Comparison of ENCODE assay signal across 8 mouse cellular contexts in genomic region chr5:122706917-122707275, GRCm38 (mm10). TPM values are rescaled to one million over a fixed set of nuclear protein-coding genes. Genes with fewer than 3 reads are reported as not detected.
DNase-seq lines count a peak whose midpoint lies in the region; ATAC-seq and TF ChIP-seq lines count a peak whose summit lies in the region.

No protein-coding gene starts in this region.

- H3K27me3 ChIP-seq in cerebellum, adult 2 months (ENCODE audit: control insufficient read depth, insufficient read depth, low read length): no peaks in the 10 kb centered on the region
- H3K27me3 ChIP-seq in megakaryocyte, embryonic 14.5 days (replicated peaks): peaks cover 3% of the 10 kb centered on the region
- no peaks in the 10 kb centered on the region for H3K27me3 ChIP-seq in limb, embryonic 11.5 days (ENCODE audit: control insufficient read depth, insufficient read depth, low read length)

- peak overlapping the region; percentile 70 for H3K4me2 ChIP-seq in limb, embryonic 11.5 days (ENCODE audit: low read depth, severe bottlenecking)

- intact Hi-C loops in left cerebral cortex, postnatal 36 days (cut with DNase I): loop anchor here (5.0 kb wide), 1 partner anchor 55 kb away; no protein-coding TSS in a partner anchor

- H3K9me3 ChIP-seq in megakaryocyte, embryonic 14.5 days: no peaks in the 10 kb centered on the region
- H3K9me3 ChIP-seq in limb, embryonic 11.5 days (ENCODE audit: control insufficient read depth, low read length): no peaks in the 10 kb centered on the region

- 35% methylated on average over 5 of the region's 5 CpGs for WGBS in cerebellum, adult 2 months
- 43% methylated on average over 5 of the region's 5 CpGs for WGBS in limb, embryonic 11.5 days
- WGBS in olfactory bulb, adult 2 months: 34% methylated on average over 5 of the region's 5 CpGs

- DNase-seq in cerebellum, adult 2 months: no peak
- no peak for DNase-seq in cerebellum, adult 9-11 months
- no peak for DNase-seq in limb, embryonic 11.5 days (ENCODE audit: low spot score)
- no peak for DNase-seq in left cerebral cortex, postnatal 36 days (ENCODE audit: low spot score in 2 of 2)
- DNase-seq in gastrocnemius, postnatal 25 days: no peak

- no peaks in the 10 kb centered on the region for H3K4me1 ChIP-seq in cerebellum, adult 2 months (ENCODE audit: control insufficient read depth, insufficient read depth, low read length)
- peaks cover 22% of the 10 kb centered on the region for H3K4me1 ChIP-seq in megakaryocyte, embryonic 14.5 days
- no peaks in the 10 kb centered on the region for H3K4me1 ChIP-seq in limb, embryonic 11.5 days (ENCODE audit: control insufficient read depth, insufficient read depth, low read length)
- H3K4me1 ChIP-seq in olfactory bulb, adult 2 months (ENCODE audit: control insufficient read depth, insufficient read depth, low read length): 0 out of 2 replicates have a peak, but pooled peaks cover 2% of the 10 kb centered on the region

- peaks cover 2% of the 10 kb centered on the region for H3K36me3 ChIP-seq in megakaryocyte, embryonic 14.5 days (replicated peaks; ENCODE audit: low read length)
- no peaks in the 10 kb centered on the region for H3K36me3 ChIP-seq in limb, embryonic 11.5 days (ENCODE audit: control insufficient read depth, insufficient read depth, low read length)

- peak overlapping the region; percentile 17 for H3K9ac ChIP-seq in limb, embryonic 11.5 days (ENCODE audit: low read length)

- TF ChIP-seq POLR2A in cerebellum, adult 2 months (IDR thresholded peaks at IDR 0.05; ENCODE audit: borderline replicate concordance, insufficient read depth, low read length): no peak
- no peak for TF ChIP-seq POLR2A in olfactory bulb, adult 2 months (IDR thresholded peaks at IDR 0.05; ENCODE audit: insufficient read depth, low read depth, low read length)

- peak overlapping the region; percentile 71 for H3K27ac ChIP-seq in cerebellum, adult 2 months (ENCODE audit: insufficient read depth, low read length)
- H3K27ac ChIP-seq in limb, embryonic 11.5 days (replicated peaks; ENCODE audit: low read depth, low read length): no peak overlapping the region
- H3K27ac ChIP-seq in olfactory bulb, adult 2 months (ENCODE audit: insufficient read depth, low read depth, low read length): peak overlapping the region; percentile 78

- TF ChIP-seq CTCF in cerebellum, adult 2 months (IDR thresholded peaks at IDR 0.05; ENCODE audit: borderline replicate concordance, insufficient read depth, low read depth, low read length): no peak
- no peak for TF ChIP-seq CTCF in olfactory bulb, adult 2 months (IDR thresholded peaks at IDR 0.05; ENCODE audit: insufficient read depth, low read depth, low read length)

- no peak for ATAC-seq in megakaryocyte, adult 5-6 weeks (ENCODE audit: poor library complexity, severe bottlenecking)
- ATAC-seq in limb, embryonic 11.5 days (ENCODE audit: insufficient number of reproducible peaks, low FRiP score, low TSS enrichment, low read depth): no peak

- peak overlapping the region; percentile 74 for H3K4me3 ChIP-seq in cerebellum, adult 2 months (replicated peaks; ENCODE audit: insufficient read depth, low read depth, low read length)
- peak overlapping the region; percentile 96 for H3K4me3 ChIP-seq in megakaryocyte, embryonic 14.5 days (replicated peaks)
- H3K4me3 ChIP-seq in limb, embryonic 11.5 days (ENCODE audit: low read depth, low read length): peak overlapping the region; percentile 51
- peak overlapping the region; percentile 80 for H3K4me3 ChIP-seq in olfactory bulb, adult 2 months (ENCODE audit: insufficient read depth, low read depth, low read length)

RNA-seq across cellular contexts. Expression of gene P2rx4, which starts 0.4 kb away (rescaled TPM):
- polyA plus RNA-seq in cerebellum, adult 2 months (2012; rRNA removed): 42.0 and 48.3 TPM in 2 replicates
- polyA plus RNA-seq in megakaryocyte, embryonic 14.5 days (2012; ENCODE audit: insufficient read depth, low replicate concordance): 13.7 TPM in 1 of 2 replicates, not detected in the other
- 29.9 and 34.3 TPM in 2 replicates for total RNA-seq in megakaryocyte, adult 5-6 weeks (2015)
- total RNA-seq in megakaryocyte, adult 5-6 weeks (2017): 19.6 and 25.2 TPM in 2 replicates
- 4.9 and 6.6 TPM in 2 replicates for polyA plus RNA-seq in limb, embryonic 11.5 days (2014; fragmentation: Nextera tagmentation; extraction: Ambion mirVana)
- not detected in 2 replicates for polyA plus RNA-seq in olfactory bulb, adult 2 months (2012; ENCODE audit: insufficient read depth, insufficient read length, low replicate concordance, missing spikeins)
- 10 to 100 TPM; 19.2 to 19.3 TPM for total RNA-seq in left cerebral cortex, postnatal 36 days (2021)
- total RNA-seq in gastrocnemius, postnatal 25 days (2021): 1 to 10 TPM; 3.9 to 4.2 TPM
